Mouse (Mus musculus): ENCODE results near the gene Stau1.

DNA sequence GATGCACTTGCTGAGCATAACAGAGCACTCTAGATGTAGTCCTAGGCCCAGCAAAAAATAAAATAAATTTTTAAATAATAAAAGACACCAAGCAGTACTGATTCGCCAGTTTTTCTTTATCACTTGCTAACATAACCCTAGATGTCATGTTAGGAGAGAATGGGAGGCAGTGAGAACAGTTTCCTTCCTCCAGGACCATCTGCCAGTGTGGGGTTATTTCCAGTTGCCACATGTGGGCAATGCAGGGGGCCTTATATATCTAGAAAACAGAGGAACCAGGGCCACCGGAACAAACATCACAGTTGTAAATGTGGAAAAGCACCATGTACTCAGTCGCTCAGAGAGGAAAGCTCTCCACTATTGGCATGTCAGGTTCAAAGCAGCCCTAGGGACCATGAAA lies 18.6 kb downstream of the Stau1 start:
- TF ChIP-seq CTCF (IDR thresholded peaks at IDR 0.05; ENCODE audit: extremely low read depth, insufficient read depth, insufficient read length, insufficient replicate concordance) (no peak), POLR2A (IDR thresholded peaks at IDR 0.05; ENCODE audit: low read depth, low read length) (no peak)
